Mouse (Mus musculus) MEL (cell line): ENCODE measurements at regions not wholly inside any gene's neighbourhood (a gene's known extent, or its start where the extent isn't known, plus 50 kb on each side); places are given as distances from the start of the nearest gene placed in this dataset.

Experiments
- DNase-seq: peaks from one replicate; pipeline ENCODE4 v3.0.0; 2011; ENCODE audit warnings: low read depth, low spot score
- H3K27ac ChIP-seq: 2 replicates; pipeline ENCODE4 v1.5.1; 2012; ENCODE audit warnings: low read depth, mild to moderate bottlenecking, control low read depth, low read length, moderate library complexity; ENCODE audit not compliant: control insufficient read depth
- H3K27me3 ChIP-seq, 2 experiments: fragments of 150-350 bp in 1 of 2; sonication (generic) in 1 of 2; 2 replicates each; pipeline ENCODE4 v1.6.1; 2012; ENCODE audit warnings: low read length in 2 of 2, mild to moderate bottlenecking in 2 of 2, improper control_type of control experiment in 1 of 2, moderate library complexity in 1 of 2; ENCODE audit not compliant: insufficient read depth in 2 of 2, control insufficient read depth in 1 of 2
- H3K36me3 ChIP-seq, 2 experiments: 2 replicates each; pipeline ENCODE4 v1.6.1; 2012 to 2014; ENCODE audit warnings: low read length in 2 of 2, improper control_type of control experiment in 1 of 2, inconsistent platforms in 1 of 2, mild to moderate bottlenecking in 1 of 2; ENCODE audit not compliant: insufficient read depth in 2 of 2, control insufficient read depth in 1 of 2
- H3K4me1 ChIP-seq, 2 experiments: fragments of 150-350 bp in 1 of 2; sonication (generic) in 1 of 2; 2 replicates each; pipeline ENCODE4 v1.6.1; 2012; ENCODE audit warnings: low read length in 2 of 2, improper control_type of control experiment in 1 of 2, mild to moderate bottlenecking in 1 of 2; ENCODE audit not compliant: insufficient read depth in 2 of 2, control insufficient read depth in 1 of 2
- H3K4me3 ChIP-seq, 2 experiments: fragments of 150-350 bp in 1 of 2; sonication (generic) in 1 of 2; 2 replicates each; pipeline ENCODE4 v1.5.1; 2012; ENCODE audit warnings: low read depth in 2 of 2, low read length in 2 of 2, mild to moderate bottlenecking in 2 of 2, moderate library complexity in 2 of 2, control low read depth in 1 of 2, improper control_type of control experiment in 1 of 2; ENCODE audit not compliant: control insufficient read depth in 1 of 2, insufficient read depth in 1 of 2
- H3K79me2 ChIP-seq: 2 replicates; pipeline ENCODE4 v1.6.1; 2012; ENCODE audit warnings: mild to moderate bottlenecking, low read length, moderate library complexity; ENCODE audit not compliant: control insufficient read depth, poor library complexity, insufficient read depth
- H3K9ac ChIP-seq: 2 replicates; pipeline ENCODE4 v1.6.1; 2012; ENCODE audit warnings: low read depth, mild to moderate bottlenecking, control low read depth, low read length, moderate library complexity; ENCODE audit not compliant: control insufficient read depth, poor library complexity, severe bottlenecking
- H3K9me3 ChIP-seq: fragments of 150-350 bp; sonication (generic); replicated peaks from 2 replicates; pipeline ENCODE4 v1.6.1; 2012; ENCODE audit warnings: mild to moderate bottlenecking, low read length, improper control_type of control experiment, moderate library complexity; ENCODE audit not compliant: insufficient read depth
- CHD1 ChIP-seq: IDR thresholded peaks from 2 replicates; pipeline ENCODE4 v1.6.1; 2012; ENCODE audit warnings: low read depth, mild to moderate bottlenecking, inconsistent platforms, low read length, improper control_type of control experiment
- CHD2 ChIP-seq: IDR thresholded peaks from 2 replicates; pipeline ENCODE4 v1.6.1; 2011; ENCODE audit warnings: low read length, improper control_type of control experiment
- E2F4 ChIP-seq: IDR thresholded peaks from 2 replicates; pipeline ENCODE4 v1.6.1; 2011; ENCODE audit warnings: low read depth, low read length, improper control_type of control experiment, borderline replicate concordance
- ELF1 ChIP-seq: IDR thresholded peaks from 2 replicates; pipeline ENCODE4 v1.6.1; 2014; ENCODE audit warnings: low read depth, mild to moderate bottlenecking, inconsistent platforms, low read length, improper control_type of control experiment, moderate library complexity
- EP300 ChIP-seq, 2 experiments: IDR thresholded peaks; 2 replicates each; pipeline ENCODE4 v1.6.1; 2011; ENCODE audit warnings: improper control_type of control experiment in 2 of 2, low read length in 2 of 2, low read depth in 1 of 2, mild to moderate bottlenecking in 1 of 2
- ETS1 ChIP-seq: IDR thresholded peaks from 2 replicates; pipeline ENCODE4 v1.6.1; 2012; ENCODE audit warnings: low read depth, mild to moderate bottlenecking, inconsistent platforms, low read length, improper control_type of control experiment, moderate library complexity
- GABPA ChIP-seq: IDR thresholded peaks from 2 replicates; pipeline ENCODE4 v1.6.1; 2012; ENCODE audit warnings: low read depth, mild to moderate bottlenecking, inconsistent platforms, low read length, improper control_type of control experiment, moderate library complexity
- GATA1 ChIP-seq: IDR thresholded peaks from 2 replicates; pipeline ENCODE4 v1.6.1; 2011; ENCODE audit warnings: low read depth, low read length, improper control_type of control experiment
- HCFC1 ChIP-seq: IDR thresholded peaks from 2 replicates; pipeline ENCODE4 v1.6.1; 2012; ENCODE audit warnings: low read depth, mild to moderate bottlenecking, inconsistent platforms, low read length, improper control_type of control experiment, moderate library complexity
- JUND ChIP-seq: IDR thresholded peaks from 2 replicates; pipeline ENCODE4 v1.6.1; 2011; ENCODE audit warnings: low read depth, mild to moderate bottlenecking, improper control_type of control experiment, low read length
- MAFK ChIP-seq: IDR thresholded peaks from 2 replicates; pipeline ENCODE4 v1.6.1; 2011; ENCODE audit warnings: low read depth, mild to moderate bottlenecking, low read length, improper control_type of control experiment, borderline replicate concordance
- MAX ChIP-seq: IDR thresholded peaks from 2 replicates; pipeline ENCODE4 v1.6.1; 2011; ENCODE audit warnings: low read length, improper control_type of control experiment
- MAZ ChIP-seq: IDR thresholded peaks from 2 replicates; pipeline ENCODE4 v1.6.1; 2012; ENCODE audit warnings: low read depth, mild to moderate bottlenecking, inconsistent platforms, low read length, improper control_type of control experiment
- MEF2A ChIP-seq: IDR thresholded peaks from 2 replicates; pipeline ENCODE4 v1.6.1; 2014; ENCODE audit warnings: low read depth, mild to moderate bottlenecking, inconsistent platforms, low read length, improper control_type of control experiment; ENCODE audit not compliant: poor library complexity, insufficient replicate concordance, severe bottlenecking; ENCODE audit errors: extremely low read depth
- MXI1 ChIP-seq: IDR thresholded peaks from 2 replicates; pipeline ENCODE4 v1.6.1; 2011; ENCODE audit warnings: mild to moderate bottlenecking, low read depth, low read length, improper control_type of control experiment
- NELFE ChIP-seq: IDR thresholded peaks from 2 replicates; pipeline ENCODE4 v1.6.1; 2011; ENCODE audit warnings: low read depth, low read length, improper control_type of control experiment
- NRF1 ChIP-seq: IDR thresholded peaks from 2 replicates; pipeline ENCODE4 v1.6.1; 2014; ENCODE audit warnings: low read depth, mild to moderate bottlenecking, inconsistent platforms, low read length, improper control_type of control experiment, moderate library complexity; ENCODE audit not compliant: poor library complexity, insufficient read depth, severe bottlenecking
- POLR2AphosphoS2 ChIP-seq: IDR thresholded peaks from 2 replicates; pipeline ENCODE4 v1.6.1; 2011; ENCODE audit warnings: low read length, improper control_type of control experiment
- POLR2AphosphoS5 ChIP-seq: IDR thresholded peaks from 2 replicates; pipeline ENCODE4 v1.6.1; 2012; ENCODE audit warnings: low read depth, borderline replicate concordance, mild to moderate bottlenecking, inconsistent platforms, low read length, moderate library complexity, mixed read lengths
- RAD21 ChIP-seq: IDR thresholded peaks from 2 replicates; pipeline ENCODE4 v1.6.1; 2011; ENCODE audit warnings: mild to moderate bottlenecking, low read depth, low read length, improper control_type of control experiment
- RCOR1 ChIP-seq: IDR thresholded peaks from 2 replicates; pipeline ENCODE4 v1.6.1; 2012; ENCODE audit warnings: low read depth, mild to moderate bottlenecking, inconsistent platforms, low read length, improper control_type of control experiment
- SIN3A ChIP-seq: IDR thresholded peaks from 2 replicates; pipeline ENCODE4 v1.6.1; 2012; ENCODE audit warnings: low read length, improper control_type of control experiment, inconsistent platforms
- SMC3 ChIP-seq: IDR thresholded peaks from 2 replicates; pipeline ENCODE4 v1.6.1; 2011; ENCODE audit warnings: low read depth, low read length, improper control_type of control experiment
- TAL1 ChIP-seq: IDR thresholded peaks from 2 replicates; pipeline ENCODE4 v1.6.1; 2012; ENCODE audit warnings: mild to moderate bottlenecking, inconsistent platforms, low read length, moderate library complexity, mixed read lengths
- TBP ChIP-seq: IDR thresholded peaks from 2 replicates; pipeline ENCODE4 v1.8.0; 2011; ENCODE audit warnings: low read depth, low read length, improper control_type of control experiment
- USF1 ChIP-seq: IDR thresholded peaks from 2 replicates; pipeline ENCODE4 v1.6.1; 2014; ENCODE audit warnings: low read depth, mild to moderate bottlenecking, inconsistent platforms, low read length, improper control_type of control experiment, moderate library complexity
- USF2 ChIP-seq, 2 experiments: IDR thresholded peaks; 2 replicates each; pipeline ENCODE4 v1.6.1; 2011 to 2012; ENCODE audit warnings: improper control_type of control experiment in 2 of 2, low read length in 2 of 2, borderline replicate concordance in 1 of 2, inconsistent platforms in 1 of 2, low read depth in 1 of 2, mild to moderate bottlenecking in 1 of 2; ENCODE audit not compliant: insufficient read depth in 1 of 2
- ZKSCAN1 ChIP-seq: IDR thresholded peaks from 2 replicates; pipeline ENCODE4 v1.6.1; 2012; ENCODE audit warnings: low read depth, mild to moderate bottlenecking, inconsistent platforms, low read length, improper control_type of control experiment, moderate library complexity
- ZNF384 ChIP-seq: IDR thresholded peaks from 2 replicates; pipeline ENCODE4 v1.6.1; 2012; ENCODE audit warnings: low read depth, mild to moderate bottlenecking, inconsistent platforms, low read length, improper control_type of control experiment

GRCm38 (mm10) chr9:112725523-112725922 lies 489.8 kb upstream of the Arpp21 start:
- Histone ChIP-seq H3K79me2 (no peaks in the 10 kb centered on the region), H3K9ac (no peak overlapping the region), H3K27ac (no peak overlapping the region), H3K4me3 (no peak overlapping the region), H3K27me3 (no peaks in the 10 kb centered on the region), H3K4me1 (no peaks in the 10 kb centered on the region), H3K36me3 (no peaks in the 10 kb centered on the region), H3K9me3 (no peaks in the 10 kb centered on the region)
- no peak for TF ChIP-seq JUND
- no peak for TF ChIP-seq ELF1
- TF ChIP-seq POLR2AphosphoS5, result no peak
- no peak for TF ChIP-seq GABPA
- TF ChIP-seq RAD21, result no peak
- TF ChIP-seq MEF2A, result no peak
- no peak for TF ChIP-seq HCFC1
- TF ChIP-seq SIN3A, result no peak
- TF ChIP-seq ZKSCAN1, result no peak
- no peak for TF ChIP-seq POLR2AphosphoS2
- no peak for TF ChIP-seq MAX
- no peak for DNase-seq

GRCm38 (mm10) chr9:112725103-112725502 lies 489.4 kb upstream of the Arpp21 start:
- H3K9me3 ChIP-seq, result no peaks in the 10 kb centered on the region

GRCm38 (mm10) chr9:112723346-112723745 lies 487.6 kb upstream of the Arpp21 start:
- no peak overlapping the region for H3K4me3 ChIP-seq
- H3K4me1 ChIP-seq, result no peaks in the 10 kb centered on the region
- no peaks in the 10 kb centered on the region for H3K36me3 ChIP-seq
- H3K79me2 ChIP-seq, result no peaks in the 10 kb centered on the region
- H3K27me3 ChIP-seq, result no peaks in the 10 kb centered on the region
- H3K27ac ChIP-seq, result no peak overlapping the region
- no peaks in the 10 kb centered on the region for H3K9me3 ChIP-seq
- no peak overlapping the region for H3K9ac ChIP-seq
- DNase-seq, result no peak
- TF ChIP-seq SMC3 (no peak), EP300 (IDR thresholded peaks at IDR 0.05; ENCODE audit: low read depth in 1 of 2, low read length in 2 of 2) (no peak), E2F4 (no peak), ETS1 (no peak), GATA1 (no peak), HCFC1 (no peak), POLR2AphosphoS5 (no peak), RCOR1 (no peak), TBP (no peak), CHD2 (no peak), ZNF384 (no peak), MAFK (no peak), USF1 (no peak), USF2 (IDR thresholded peaks at IDR 0.05; ENCODE audit: borderline replicate concordance in 1 of 2, insufficient read depth in 1 of 2, low read depth in 1 of 2, low read length in 2 of 2) (no peak), MEF2A (no peak)

More at GRCm38 (mm10) chr9:112725103-112725502, 489.4 kb upstream of the Arpp21 start:
- no peaks in the 10 kb centered on the region for H3K4me1 ChIP-seq
- no peak overlapping the region for H3K9ac ChIP-seq
- H3K36me3 ChIP-seq, result no peaks in the 10 kb centered on the region
- H3K4me3 ChIP-seq, result no peak overlapping the region
- DNase-seq, result no peak
- no peaks in the 10 kb centered on the region for H3K79me2 ChIP-seq
- no peak overlapping the region for H3K27ac ChIP-seq
- TF ChIP-seq MXI1 (no peak), ZKSCAN1 (no peak), GATA1 (no peak), NRF1 (no peak), CHD1 (no peak), ELF1 (no peak), MEF2A (no peak), NELFE (no peak), GABPA (no peak), MAZ (no peak), TAL1 (no peak)
- TF ChIP-seq, all 39 proteins: peak for 0
- H3K27me3 ChIP-seq, result no peaks in the 10 kb centered on the region
